Mouse (Mus musculus) forebrain, embryonic 14.5 days (tissue): Measurements from ENCODE around the gene Mia2. TPM values are rescaled to one million over a fixed set of nuclear protein-coding genes. Genes with fewer than 3 reads are reported as not detected.

Experiments
- ATAC-seq: fragments of 200-750 bp; cut with Nextera tagmentation; 2 replicates; pipeline ENCODE4 v1.8.0; 2017; ENCODE audit warnings: mild to moderate bottlenecking, moderate library complexity
- DNase-seq: peaks from one replicate; pipeline ENCODE4 v3.0.0-alpha.2; 2015; ENCODE audit warnings: low spot score
- H3K27ac ChIP-seq: fragments of 300-500 bp; sonication (generic); 2 replicates; pipeline ENCODE4 v1.5.1; 2014; ENCODE audit warnings: low read depth, mild to moderate bottlenecking, control low read depth, low read length, moderate library complexity
- H3K27me3 ChIP-seq: fragments of 300-500 bp; sonication (generic); replicated peaks from 2 replicates; pipeline ENCODE4 v1.6.1; 2014; ENCODE audit warnings: low read length, control low read depth, mixed read lengths; ENCODE audit not compliant: control insufficient read depth, insufficient read depth
- H3K36me3 ChIP-seq: fragments of 300-500 bp; sonication (generic); 2 replicates; pipeline ENCODE4 v1.6.1; 2014; ENCODE audit warnings: low read length, control low read depth; ENCODE audit not compliant: control insufficient read depth, insufficient read depth
- H3K4me1 ChIP-seq: fragments of 300-500 bp; sonication (generic); 2 replicates; pipeline ENCODE4 v1.6.1; 2014; ENCODE audit warnings: antibody characterized with exemption, low read length, control low read depth; ENCODE audit not compliant: control insufficient read depth, insufficient read depth
- H3K4me2 ChIP-seq: fragments of 300-500 bp; sonication (generic); 2 replicates; pipeline ENCODE4 v1.6.1; 2014; ENCODE audit warnings: mild to moderate bottlenecking, control low read depth, low read length
- H3K4me3 ChIP-seq: fragments of 300-500 bp; sonication (generic); 2 replicates; pipeline ENCODE4 v1.5.1; 2014; ENCODE audit warnings: low read depth, low read length, control low read depth
- H3K9ac ChIP-seq: fragments of 300-500 bp; sonication (generic); 2 replicates; pipeline ENCODE4 v1.6.1; 2014; ENCODE audit warnings: mild to moderate bottlenecking, low read length, control low read depth, moderate library complexity
- H3K9me3 ChIP-seq: fragments of 300-500 bp; sonication (generic); replicated peaks from 2 replicates; pipeline ENCODE4 v1.6.1; 2016; ENCODE audit warnings: low read length, control low read depth, mixed read lengths; ENCODE audit not compliant: control insufficient read depth
- whole genome bisulfite sequencing: fragments of 180-500 bp; shearing (Covaris S2); extraction: QIAGEN DNeasy Blood & Tissue Kit; methylation state at CpG from one replicate; pipeline ENCODE4 v1.1.7; 2014; 5-methylcytosine and 5-hydroxymethylcytosine counted together
- polyA plus RNA-seq: library from polyadenylated mRNA; unstranded; fragments of >200 nt; fragmentation: Nextera tagmentation; extraction: Ambion mirVana; gene quantifications from 2 replicates; pipeline ENCODE4 v1.2.1, GENCODE M21; 2014

Gene Mia2
- polyA plus RNA-seq, 1 experiment from 2014 or later = 32.3 TPM

DNA sequence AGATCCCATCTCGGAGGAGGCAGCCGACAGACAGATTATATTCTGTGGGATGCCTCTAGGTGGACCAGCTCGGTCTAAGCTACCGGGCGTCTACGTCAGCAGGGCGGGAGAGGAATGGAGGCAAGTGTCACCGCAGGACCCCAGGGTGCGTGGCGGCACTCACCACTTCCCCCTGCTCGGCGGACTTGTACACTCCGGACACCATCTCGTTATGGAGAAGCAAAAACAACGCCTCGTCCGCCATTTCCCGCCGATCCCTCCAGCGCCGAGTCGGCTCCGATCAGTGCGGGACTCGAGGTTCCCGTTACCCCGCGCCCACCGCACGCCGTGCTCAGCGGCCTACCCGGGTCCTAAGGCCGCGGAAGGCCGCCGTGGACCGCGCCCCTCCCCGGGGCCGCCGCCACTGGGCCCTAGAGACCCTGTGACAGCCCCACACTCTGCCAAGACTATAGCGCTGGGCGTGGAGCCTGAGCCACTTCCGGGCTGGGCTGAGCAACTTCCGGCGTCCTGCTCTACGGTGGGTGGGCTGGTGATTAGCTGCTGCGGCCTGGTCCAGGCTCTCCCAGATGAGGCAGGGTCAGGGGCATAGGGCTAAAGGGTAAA is 34.5 kb upstream of the Mia2 start, which contains the start of gene Trappc6b:
Trappc6b (minus strand) TSS at position 480 of the 603 bp plus-strand sequence.
- Histone ChIP-seq H3K4me3 (peak within 1 kb of the TSS; percentile 59), H3K9ac (peak within 1 kb of the TSS; percentile 91), H3K9me3 (no peaks in the 10 kb centered on the region), H3K27ac (peak within 1 kb of the TSS; percentile 89), H3K4me1 (peaks cover 11% of the 10 kb centered on the region), H3K27me3 (no peaks in the 10 kb centered on the region), H3K4me2 (peak within 1 kb of the TSS; percentile 80), H3K36me3 (peaks cover 3% of the 10 kb centered on the region; the same call in 1 of the 2 replicates)
- WGBS = under 1% methylated on average over 47 of the region's 49 CpGs
- peak; percentile 87 for DNase-seq
- ATAC-seq = peak; percentile 98

DNA sequence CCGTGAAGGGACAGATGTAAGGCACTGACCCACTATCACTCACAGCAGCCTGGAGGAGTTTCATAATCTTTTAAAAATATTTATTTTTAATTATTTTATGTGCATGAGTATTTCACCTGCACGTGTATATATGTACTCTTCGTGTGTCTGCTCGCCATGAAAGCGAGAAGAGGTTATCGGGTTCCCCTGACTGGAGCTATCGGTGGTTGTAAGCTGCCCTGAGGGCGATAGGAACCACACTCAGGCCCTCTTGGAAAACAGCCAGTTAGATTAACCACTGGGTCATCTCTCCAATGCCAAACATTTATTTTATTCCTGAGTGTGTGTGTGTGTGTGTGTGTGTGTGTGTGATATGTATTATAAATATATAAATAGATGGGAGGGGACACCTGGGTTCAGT is 30.8 kb upstream of the Mia2 start:
- peaks cover 12% of the 10 kb centered on the region for H3K4me1 ChIP-seq
- 90% methylated on average over 8 of the region's 8 CpGs for WGBS
- H3K9ac ChIP-seq = no peak overlapping the region
- no peak overlapping the region for H3K27ac ChIP-seq
- H3K4me3 ChIP-seq = no peak overlapping the region
- no peak for DNase-seq
- no peak overlapping the region for H3K4me2 ChIP-seq
- H3K36me3 ChIP-seq = peaks cover 17% of the 10 kb centered on the region
- no peak for ATAC-seq
- no peaks in the 10 kb centered on the region for H3K27me3 ChIP-seq
- no peaks in the 10 kb centered on the region for H3K9me3 ChIP-seq

DNA sequence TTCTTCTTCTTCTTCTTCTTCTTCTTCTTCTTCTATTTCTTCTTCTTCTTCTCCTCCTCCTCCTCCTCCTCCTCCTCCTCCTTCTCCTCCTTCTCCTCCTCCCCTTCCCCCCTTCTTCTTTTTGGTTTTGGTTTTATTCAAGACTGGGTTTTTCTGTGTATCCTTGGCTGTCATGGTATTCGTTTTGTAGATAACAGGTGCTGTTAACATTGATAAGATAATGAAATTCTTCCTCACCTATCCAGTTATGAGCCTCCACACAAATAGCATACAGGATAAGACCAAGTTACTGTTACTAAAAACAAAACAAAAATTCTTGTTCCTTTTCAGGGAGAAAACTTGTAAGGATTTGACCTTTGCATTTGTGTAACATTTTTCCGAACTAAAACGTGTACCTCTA is 29.8 kb upstream of the Mia2 start:
- Histone ChIP-seq H3K27me3 (no peaks in the 10 kb centered on the region), H3K4me1 (peaks cover 8% of the 10 kb centered on the region), H3K27ac (peak overlapping the region; percentile 81; the same call in 1 of the 2 replicates), H3K36me3 (peaks cover 26% of the 10 kb centered on the region), H3K4me3 (peak overlapping the region; percentile 100), H3K9ac (no peak overlapping the region), H3K9me3 (no peaks in the 10 kb centered on the region), H3K4me2 (peak overlapping the region; percentile 54)
- WGBS = 78% methylated on average over 3 of the region's 3 CpGs
- ATAC-seq = no peak
- DNase-seq = no peak

DNA sequence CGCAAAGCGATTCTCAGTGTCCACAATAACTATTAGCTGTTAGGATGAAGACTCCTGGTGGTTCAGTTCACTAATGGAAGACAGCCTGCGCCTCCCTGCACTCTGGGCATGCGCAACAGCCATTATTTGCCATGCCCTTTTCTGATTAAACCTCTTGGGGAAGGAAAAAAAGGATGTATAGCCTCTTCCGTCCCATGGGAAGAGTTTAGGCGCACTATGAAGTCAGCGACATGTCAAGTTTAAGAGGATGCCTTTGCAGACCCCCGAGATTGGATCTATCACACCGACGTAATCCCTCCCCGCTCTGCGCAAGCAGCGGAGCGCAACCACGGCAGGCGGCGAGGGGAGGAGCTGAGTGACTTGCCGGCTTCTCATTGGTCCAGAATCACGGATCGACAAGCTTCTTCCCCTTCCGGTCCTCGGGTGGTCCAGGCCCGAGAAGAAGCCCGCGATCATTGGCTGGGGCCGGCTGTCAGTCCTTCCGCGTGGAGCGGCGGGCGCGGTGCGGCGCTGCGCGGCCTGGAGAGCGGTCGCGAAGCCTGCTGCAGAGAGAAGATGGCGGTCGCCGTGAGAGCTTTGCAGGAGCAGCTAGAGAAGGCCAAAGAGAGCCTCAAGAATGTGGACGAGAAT is 29.0 kb upstream of the Mia2 start, which contains the start of gene Pnn:
Pnn (plus strand) TSS at position 437 of the 630 bp plus-strand sequence.
- peak; percentile 99 for DNase-seq

DNA sequence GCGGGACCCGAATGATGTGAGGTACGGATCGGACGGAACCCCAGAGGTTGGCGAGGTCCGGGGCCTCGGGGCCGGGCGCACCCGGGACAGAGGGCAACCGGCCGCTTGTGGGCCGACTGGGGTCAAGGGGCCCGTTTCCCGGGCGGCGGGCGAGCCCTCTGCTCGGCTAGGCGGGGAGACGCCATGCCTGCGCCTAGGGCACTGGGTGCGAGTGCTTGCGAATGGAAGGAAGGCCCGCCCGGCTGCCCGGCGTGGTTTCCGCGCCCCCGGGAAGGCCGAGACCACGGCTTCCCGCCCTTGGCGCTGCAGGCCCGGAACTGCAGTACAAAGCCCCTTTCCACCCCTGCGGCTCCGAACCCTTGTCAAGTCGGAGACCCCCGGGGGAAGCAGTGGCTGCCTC is 28.5 kb upstream of the Mia2 start:
- H3K27me3 ChIP-seq = no peaks in the 10 kb centered on the region
- H3K4me3 ChIP-seq = peak overlapping the region; percentile 100
- no peaks in the 10 kb centered on the region for H3K9me3 ChIP-seq
- DNase-seq = no peak
- peak overlapping the region; percentile 86 for H3K27ac ChIP-seq
- peak overlapping the region; percentile 99 for H3K9ac ChIP-seq
- peak overlapping the region; percentile 84 for H3K4me2 ChIP-seq
- 0% methylated on average over 40 of the region's 41 CpGs for WGBS
- H3K36me3 ChIP-seq = peaks cover 39% of the 10 kb centered on the region
- peaks cover 8% of the 10 kb centered on the region for H3K4me1 ChIP-seq
- peak; percentile 45 for ATAC-seq

More for the DNA sequence above, 29.0 kb upstream of the Mia2 start, which contains the start of gene Pnn:
- no peaks in the 10 kb centered on the region for H3K27me3 ChIP-seq
- no peaks in the 10 kb centered on the region for H3K9me3 ChIP-seq
- peaks cover 8% of the 10 kb centered on the region for H3K4me1 ChIP-seq
- peak within 1 kb of the TSS; percentile 100 for H3K4me3 ChIP-seq
- H3K36me3 ChIP-seq = peaks cover 34% of the 10 kb centered on the region
- H3K27ac ChIP-seq = peak within 1 kb of the TSS; percentile 86
- peak within 1 kb of the TSS; percentile 99 for H3K9ac ChIP-seq
- H3K4me2 ChIP-seq = peak within 1 kb of the TSS; percentile 84
- ATAC-seq = peak; percentile 99
- 0% methylated on average over 43 of the region's 43 CpGs for WGBS

DNA sequence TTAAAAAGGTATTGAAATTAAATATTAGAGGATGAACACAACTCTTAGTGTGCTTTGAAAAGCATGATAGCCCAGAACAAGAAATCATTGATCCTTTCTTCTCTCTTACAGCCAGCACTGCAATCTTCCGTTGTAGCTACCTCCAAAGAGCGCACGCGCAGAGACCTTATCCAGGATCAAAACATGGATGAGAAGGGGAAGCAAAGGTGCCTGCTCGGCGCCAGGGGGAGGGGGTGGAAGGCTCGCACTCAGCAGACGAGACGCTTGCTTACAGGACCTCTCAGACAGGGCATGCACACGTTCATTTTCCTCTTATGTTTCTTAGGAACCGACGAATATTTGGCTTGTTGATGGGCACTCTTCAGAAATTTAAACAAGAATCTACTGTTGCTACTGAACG is 26.8 kb upstream of the Mia2 start:
- H3K9me3 ChIP-seq = no peaks in the 10 kb centered on the region
- H3K9ac ChIP-seq = no peak overlapping the region
- H3K4me3 ChIP-seq = no peak overlapping the region
- peaks cover 8% of the 10 kb centered on the region for H3K4me1 ChIP-seq
- 94% methylated on average over 13 of the region's 13 CpGs for WGBS
- H3K36me3 ChIP-seq = peaks cover 49% of the 10 kb centered on the region
- no peak for DNase-seq
- no peak overlapping the region for H3K27ac ChIP-seq
- H3K4me2 ChIP-seq = no peak overlapping the region
- no peaks in the 10 kb centered on the region for H3K27me3 ChIP-seq
- ATAC-seq = no peak

DNA sequence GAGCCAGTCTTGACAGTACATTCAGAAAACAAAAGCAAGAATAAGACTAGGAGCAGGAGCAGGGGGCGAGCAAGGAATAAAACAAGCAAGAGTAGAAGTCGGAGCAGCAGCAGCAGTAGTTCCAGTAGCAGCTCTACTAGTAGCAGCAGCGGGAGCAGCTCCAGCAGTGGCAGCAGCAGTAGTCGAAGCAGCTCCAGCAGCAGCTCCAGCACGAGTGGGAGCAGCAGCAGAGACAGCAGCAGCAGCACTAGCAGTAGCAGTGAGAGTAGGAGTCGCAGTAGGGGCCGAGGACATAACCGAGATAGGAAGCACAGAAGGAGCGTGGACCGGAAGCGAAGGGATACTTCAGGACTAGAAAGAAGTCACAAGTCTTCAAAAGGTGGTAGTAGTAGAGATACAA is 23.3 kb upstream of the Mia2 start:
- H3K36me3 ChIP-seq = peaks cover 56% of the 10 kb centered on the region
- H3K4me3 ChIP-seq = no peak overlapping the region
- ATAC-seq = no peak
- no peak overlapping the region for H3K9ac ChIP-seq
- no peaks in the 10 kb centered on the region for H3K9me3 ChIP-seq
- H3K4me1 ChIP-seq = peaks cover 6% of the 10 kb centered on the region
- H3K27ac ChIP-seq = no peak overlapping the region
- no peak for DNase-seq
- no peaks in the 10 kb centered on the region for H3K27me3 ChIP-seq
- 92% methylated on average over 11 of the region's 11 CpGs for WGBS
- no peak overlapping the region for H3K4me2 ChIP-seq

DNA sequence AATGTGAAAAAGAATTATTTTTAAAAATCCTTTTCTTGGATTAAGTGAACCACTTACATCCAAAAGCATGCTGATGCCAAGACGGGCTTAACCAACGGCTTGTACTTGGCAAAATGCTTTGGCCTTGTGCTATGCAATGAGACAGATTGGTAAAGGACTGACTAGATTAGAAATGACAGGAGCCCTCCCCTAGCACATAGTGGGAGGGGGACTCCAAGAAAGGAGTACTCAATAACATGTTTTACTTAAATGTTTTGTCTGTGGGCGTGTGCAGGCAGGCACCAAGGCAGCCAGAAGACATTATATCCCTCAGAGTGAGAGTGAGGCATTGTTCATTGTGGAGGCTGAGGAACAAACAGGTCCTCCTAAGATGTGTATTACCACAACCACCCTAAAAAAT is 21.5 kb upstream of the Mia2 start:
- Histone ChIP-seq H3K9ac (no peak overlapping the region), H3K4me1 (no peaks in the 10 kb centered on the region), H3K27ac (no peak overlapping the region), H3K9me3 (no peaks in the 10 kb centered on the region), H3K4me3 (no peak overlapping the region), H3K27me3 (no peaks in the 10 kb centered on the region), H3K4me2 (no peak overlapping the region), H3K36me3 (peaks cover 46% of the 10 kb centered on the region)
- WGBS = 79% methylated on average over 3 of the region's 3 CpGs
- peak; percentile 29; the same call in 1 of the 2 replicates for ATAC-seq
- DNase-seq = no peak

DNA sequence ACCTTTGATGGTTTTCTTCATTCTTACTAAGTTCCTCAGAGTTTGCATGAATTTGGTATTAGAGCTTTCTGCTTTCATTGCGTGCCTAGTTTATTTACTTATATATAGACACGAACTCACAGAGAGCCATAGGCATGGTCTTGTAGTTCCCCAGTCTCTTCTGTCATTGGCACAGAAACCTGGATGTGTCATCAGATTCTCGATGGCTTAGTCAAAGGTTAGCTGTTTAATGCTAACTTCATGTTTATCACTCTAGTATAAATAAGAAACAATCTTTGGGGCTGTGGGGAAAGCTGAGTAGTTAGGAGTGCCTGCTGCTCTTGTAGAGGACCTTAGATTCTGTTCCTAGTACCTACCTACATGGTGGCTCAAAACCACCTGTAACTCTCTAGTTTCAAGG is 18.6 kb upstream of the Mia2 start:
- Histone ChIP-seq H3K9ac (no peak overlapping the region), H3K27ac (no peak overlapping the region), H3K36me3 (peaks cover 18% of the 10 kb centered on the region), H3K27me3 (no peaks in the 10 kb centered on the region), H3K4me2 (no peak overlapping the region), H3K4me1 (no peaks in the 10 kb centered on the region), H3K4me3 (no peak overlapping the region), H3K9me3 (no peaks in the 10 kb centered on the region)
- DNase-seq (no peak), ATAC-seq (no peak)
- WGBS = 94% methylated on average over 3 of the region's 3 CpGs
